Mouse (Mus musculus): ENCODE data around the gene Tnk2. TPM values are rescaled to one million over a fixed set of nuclear protein-coding genes. Genes with fewer than 3 reads are reported as not detected.

Tnk2 gene
- polyA plus RNA-seq, 1 experiment: 24.1 TPM

GRCm38 (mm10) chr16:32724259-32724658 is 80.6 kb downstream of the Tnk2 start:
- Histone ChIP-seq H3K27ac (replicated peaks; ENCODE audit: low read depth, low read length) (no peak overlapping the region), H3K4me1 (ENCODE audit: control insufficient read depth, insufficient read depth, insufficient read length, low read length) (no peaks in the 10 kb centered on the region), H3K4me3 (ENCODE audit: insufficient read depth, low read depth, low read length) (no peak overlapping the region)

GRCm38 (mm10) chr16:32726501-32726900 is 82.8 kb downstream of the Tnk2 start:
- H3K4me3 ChIP-seq (ENCODE audit: insufficient read depth, low read depth, low read length): no peak overlapping the region
- no peak overlapping the region for H3K27ac ChIP-seq (replicated peaks; ENCODE audit: low read depth, low read length)
- H3K4me1 ChIP-seq (ENCODE audit: control insufficient read depth, insufficient read depth, insufficient read length, low read length): no peaks in the 10 kb centered on the region

GRCm38 (mm10) chr16:32728240-32728639 is 84.6 kb downstream of the Tnk2 start:
- Histone ChIP-seq H3K4me3 (ENCODE audit: insufficient read depth, low read depth, low read length) (no peak overlapping the region), H3K27ac (replicated peaks; ENCODE audit: low read depth, low read length) (no peak overlapping the region), H3K4me1 (ENCODE audit: control insufficient read depth, insufficient read depth, insufficient read length, low read length) (no peaks in the 10 kb centered on the region)

- H3K4me1 ChIP-seq (ENCODE audit: control insufficient read depth, insufficient read depth, insufficient read length, low read length): no peaks in the 10 kb centered on the region
- no peak overlapping the region for H3K4me3 ChIP-seq (ENCODE audit: insufficient read depth, low read depth, low read length)
- H3K27ac ChIP-seq (replicated peaks; ENCODE audit: low read depth, low read length): no peak overlapping the region
Measured at GRCm38 (mm10) chr16:32728730-32729129, 85.1 kb downstream of the Tnk2 start.

Other genes with a start within 250 kb of the Tnk2 start
- gene Tm4sf19, start 243.4 kb upstream of the Tnk2 start, polyA plus RNA-seq (2012; ENCODE audit: insufficient read depth, insufficient read length, missing spikeins): not detected in 2 replicates
- 8.8 and 12.4 TPM in 2 replicates for gene Tctex1d2, start 224.2 kb upstream of the Tnk2 start, polyA plus RNA-seq (2012; ENCODE audit: insufficient read depth, insufficient read length, missing spikeins)
- 46.6 and 46.8 TPM in 2 replicates for gene Pcyt1a, start 213.0 kb upstream of the Tnk2 start, polyA plus RNA-seq (2012; ENCODE audit: insufficient read depth, insufficient read length, missing spikeins)
- not detected in 2 replicates for gene Slc51a, start 156.0 kb upstream of the Tnk2 start, polyA plus RNA-seq (2012; ENCODE audit: insufficient read depth, insufficient read length, missing spikeins)
- not detected in 2 replicates for gene Zdhhc19, start 147.6 kb upstream of the Tnk2 start, polyA plus RNA-seq (2012; ENCODE audit: insufficient read depth, insufficient read length, missing spikeins)
- 13.7 and 27.0 TPM in 2 replicates for gene Tfrc, start 35.0 kb upstream of the Tnk2 start, polyA plus RNA-seq (2012; ENCODE audit: insufficient read depth, insufficient read length, missing spikeins)
- not detected in 2 replicates for gene Muc4, start 92.0 kb downstream of the Tnk2 start, polyA plus RNA-seq (2012; ENCODE audit: insufficient read depth, insufficient read length, missing spikeins)
- gene Muc20, start 153.6 kb downstream of the Tnk2 start, polyA plus RNA-seq (2012; ENCODE audit: insufficient read depth, insufficient read length, missing spikeins): not detected in 2 replicates
- gene Smbd1, start 166.6 kb downstream of the Tnk2 start, polyA plus RNA-seq (2012; ENCODE audit: insufficient read depth, insufficient read length, missing spikeins): not detected in 2 replicates
- 24.4 and 45.4 TPM in 2 replicates for gene Fyttd1, start 233.6 kb downstream of the Tnk2 start, polyA plus RNA-seq (2012; ENCODE audit: insufficient read depth, insufficient read length, missing spikeins)
- gene Rubcn, start 233.9 kb downstream of the Tnk2 start, polyA plus RNA-seq (2012; ENCODE audit: insufficient read depth, insufficient read length, missing spikeins): 9.6 and 12.6 TPM in 2 replicates